Mouse (Mus musculus) CH12.LX (cell line): ENCODE results near the gene Ice2. TPM values are rescaled to one million over a fixed set of nuclear protein-coding genes. Genes with fewer than 3 reads are reported as not detected.

ENCODE experiments used
- DNase-seq: peaks from one replicate; pipeline ENCODE4 v3.0.0-alpha.2; 2013; ENCODE audit errors: extremely low read depth
- H3K27ac ChIP-seq: 2 replicates; pipeline ENCODE4 v1.5.1; 2012; ENCODE audit warnings: low read depth, mild to moderate bottlenecking, control low read depth, moderate library complexity; ENCODE audit not compliant: insufficient read depth
- H3K27me3 ChIP-seq: replicated peaks from 2 replicates; pipeline ENCODE3; 2012; ENCODE audit warnings: inconsistent platforms
- H3K36me3 ChIP-seq, 2 experiments: replicated peaks in 1 of 2; 2 replicates each; pipeline versions ENCODE3 to v1.6.1; 2012; ENCODE audit warnings: inconsistent platforms in 1 of 2, low read length in 1 of 2, mild to moderate bottlenecking in 1 of 2, mixed read lengths in 1 of 2, moderate library complexity in 1 of 2; ENCODE audit not compliant: control insufficient read depth in 1 of 2, insufficient read depth in 1 of 2
- H3K4me1 ChIP-seq, 2 experiments: 2 replicates each; pipeline ENCODE4 v1.6.1; 2012; ENCODE audit warnings: inconsistent platforms in 1 of 2, moderate library complexity in 1 of 2; ENCODE audit not compliant: insufficient read depth in 2 of 2, control insufficient read depth in 1 of 2
- H3K4me2 ChIP-seq: 2 replicates; pipeline ENCODE4 v1.6.1; 2012; ENCODE audit warnings: low read depth, mild to moderate bottlenecking, control low read depth; ENCODE audit not compliant: poor library complexity, insufficient read depth, severe bottlenecking
- H3K4me3 ChIP-seq, 3 experiments: fragments of 150-350 bp in 1 of 3; sonication (generic) in 1 of 3; replicated peaks in 1 of 3; 2 replicates each; pipeline versions ENCODE3 to v1.5.1; 2011 to 2012; ENCODE audit warnings: low read depth in 2 of 3, low read length in 2 of 3, mild to moderate bottlenecking in 2 of 3, moderate library complexity in 2 of 3, control low read depth in 1 of 3, improper control_type of control experiment in 1 of 3, inconsistent platforms in 1 of 3, mixed read lengths in 1 of 3; ENCODE audit not compliant: poor library complexity in 1 of 3
- H3K79me2 ChIP-seq: replicated peaks from 2 replicates; pipeline ENCODE4 v1.6.1; 2012; ENCODE audit warnings: mild to moderate bottlenecking, moderate library complexity; ENCODE audit not compliant: control insufficient read depth, poor library complexity, insufficient read depth, severe bottlenecking; ENCODE audit errors: extremely low read depth
- H3K9ac ChIP-seq: 2 replicates; pipeline ENCODE4 v1.6.1; 2012; ENCODE audit warnings: low read depth, mild to moderate bottlenecking, control low read depth, moderate library complexity; ENCODE audit not compliant: insufficient read depth
- H3K9me3 ChIP-seq: replicated peaks from 2 replicates; pipeline ENCODE3; 2012; ENCODE audit warnings: low read length, inconsistent platforms, mixed read lengths
- CHD1 ChIP-seq: IDR thresholded peaks from 2 replicates; pipeline ENCODE4 v1.6.1; 2012; ENCODE audit warnings: low read depth, low read length, improper control_type of control experiment, inconsistent platforms
- CTCF ChIP-seq, 2 experiments: IDR thresholded peaks in 1 of 2; conservative IDR thresholded peaks in 1 of 2; 2 replicates each; pipeline ENCODE4 v1.5.1; 2011 to 2012; ENCODE audit warnings: low read depth in 2 of 2, low read length in 2 of 2, improper control_type of control experiment in 1 of 2, inconsistent platforms in 1 of 2, mild to moderate bottlenecking in 1 of 2, moderate library complexity in 1 of 2
- ETS1 ChIP-seq: conservative IDR thresholded peaks from 2 replicates; pipeline ENCODE4 v1.6.1; 2012; ENCODE audit warnings: low read depth, mild to moderate bottlenecking, inconsistent platforms, low read length, improper control_type of control experiment, moderate library complexity
- IRF4 ChIP-seq: IDR thresholded peaks from 2 replicates; pipeline ENCODE4 v1.6.1; 2014; ENCODE audit warnings: low read depth, mild to moderate bottlenecking, inconsistent platforms, low read length, improper control_type of control experiment
- JUN ChIP-seq: IDR thresholded peaks from 2 replicates; pipeline ENCODE4 v1.6.1; 2011; ENCODE audit warnings: low read depth, mild to moderate bottlenecking, low read length, improper control_type of control experiment, moderate library complexity; ENCODE audit not compliant: insufficient read depth
- MEF2A ChIP-seq: IDR thresholded peaks from 2 replicates; pipeline ENCODE4 v1.6.1; 2014; ENCODE audit warnings: low read depth, mild to moderate bottlenecking, inconsistent platforms, low read length, improper control_type of control experiment, borderline replicate concordance
- MXI1 ChIP-seq: IDR thresholded peaks from 2 replicates; pipeline ENCODE4 v1.6.1; 2011; ENCODE audit warnings: mild to moderate bottlenecking, low read depth, low read length, improper control_type of control experiment
- MYC ChIP-seq: IDR thresholded peaks from 2 replicates; pipeline ENCODE4 v1.6.1; 2011; ENCODE audit warnings: low read depth, mild to moderate bottlenecking, improper control_type of control experiment, low read length
- NELFE ChIP-seq: IDR thresholded peaks from 2 replicates; pipeline ENCODE4 v1.6.1; 2011; ENCODE audit warnings: low read depth, low read length, improper control_type of control experiment
- PAX5 ChIP-seq: IDR thresholded peaks from 2 replicates; pipeline ENCODE4 v1.6.1; 2012; ENCODE audit warnings: low read length, inconsistent platforms, mixed read lengths
- POLR2A ChIP-seq: IDR thresholded peaks from 2 replicates; pipeline ENCODE4 v1.6.1; 2011; ENCODE audit warnings: low read depth, mild to moderate bottlenecking, improper control_type of control experiment, low read length
- RCOR1 ChIP-seq: conservative IDR thresholded peaks from 2 replicates; pipeline ENCODE4 v1.6.1; 2012; ENCODE audit warnings: low read depth, mild to moderate bottlenecking, inconsistent platforms, low read length, improper control_type of control experiment
- SMC3 ChIP-seq: IDR thresholded peaks from 2 replicates; pipeline ENCODE4 v1.6.1; 2011; ENCODE audit warnings: low read depth, low read length, improper control_type of control experiment
- UBTF ChIP-seq: IDR thresholded peaks from 2 replicates; pipeline ENCODE4 v1.6.1; 2012; ENCODE audit warnings: low read depth, mild to moderate bottlenecking, inconsistent platforms, low read length, improper control_type of control experiment, moderate library complexity
- USF2 ChIP-seq: conservative IDR thresholded peaks from 2 replicates; pipeline ENCODE4 v1.6.1; 2011; ENCODE audit warnings: low read depth, low read length, improper control_type of control experiment
- ZNF384 ChIP-seq: IDR thresholded peaks from 2 replicates; pipeline ENCODE4 v1.6.1; 2012; ENCODE audit warnings: low read depth, low read length, improper control_type of control experiment, inconsistent platforms
- dilution Hi-C: fragments of 300-500 bp; cut with MboI; formaldehyde crosslinking; loops from 2 replicates; pipeline ENCODE4 v1.14.3; 2020; ENCODE audit warnings: low sequenced_read_pairs; ENCODE audit not compliant: extremely low pct_unique_long_range_greater_than_20kb, extremely low pct_ligation_motif_present
- in situ Hi-C: fragments of 300-500 bp; cut with MboI; formaldehyde crosslinking; loops from 3 replicates; pipeline ENCODE4 v1.14.3; 2019; ENCODE audit warnings: low sequenced_read_pairs, low pct_ligation_motif_present, low pct_unique_long_range_greater_than_20kb, mixed read lengths
- polyA plus RNA-seq: library from polyadenylated mRNA; unstranded; fragments of >175 nt; gene quantifications from 2 replicates; pipeline ENCODE4 v1.2.1, GENCODE M21; 2012; ENCODE audit warnings: low read depth; ENCODE audit not compliant: insufficient read length
- total RNA-seq, 2 experiments: library from RNA; depleted of rRNA; stranded (reverse); fragments of 300-350 nt in 1 of 2; fragments of >200 nt in 1 of 2; gene quantifications; 2 replicates each; pipeline ENCODE4 v1.2.3; 2012 to 2014

The Ice2 gene
- total and polyA plus RNA-seq, 3 experiments, result 13.3 to 23.1 (median 14.9) TPM

DNA sequence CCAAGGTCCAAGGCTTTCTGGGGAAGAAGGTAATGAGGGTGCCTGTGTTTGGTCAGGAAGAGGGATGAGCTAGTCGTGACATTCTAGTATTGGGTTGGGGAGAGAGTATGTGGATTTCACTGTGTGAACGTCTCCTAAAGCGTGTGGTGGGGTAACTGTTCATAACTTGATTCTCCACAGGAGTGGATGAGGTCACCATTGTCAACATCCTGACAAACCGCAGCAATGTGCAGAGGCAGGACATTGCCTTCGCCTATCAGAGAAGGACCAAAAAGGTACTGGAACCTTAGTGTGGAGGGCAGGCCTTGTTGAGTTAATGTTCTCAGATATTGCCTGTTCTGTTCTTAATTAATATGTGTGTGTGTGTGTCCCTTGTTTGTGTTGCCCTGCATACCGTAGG lies 78.2 kb downstream of the Ice2 start:
- no peak overlapping the region for H3K4me2 ChIP-seq
- dilution Hi-C loops, result no loop called here
- in situ Hi-C loops, result loop anchor here (25.0 kb wide), 1 partner anchor 514 kb away; no protein-coding TSS in a partner anchor
- H3K27ac ChIP-seq, result no peak overlapping the region
- peaks cover 0 to 3% of the 10 kb centered on the region in 2 experiments; a peak in 2 of 4 replicates for H3K4me1 ChIP-seq
- H3K36me3 ChIP-seq, result no peaks in the 10 kb centered on the region
- no peak for DNase-seq
- no peaks in the 10 kb centered on the region for H3K9me3 ChIP-seq
- H3K4me3 ChIP-seq, result no peak overlapping the region
- no peaks in the 10 kb centered on the region for H3K79me2 ChIP-seq
- TF ChIP-seq CTCF (conservative IDR thresholded peaks at IDR 0.05 in 1 of 2, IDR thresholded peaks at IDR 0.05 in 1 of 2; ENCODE audit: low read depth in 2 of 2, low read length in 2 of 2) (no peak), PAX5 (no peak), MEF2A (no peak), SMC3 (no peak)
- no peaks in the 10 kb centered on the region for H3K27me3 ChIP-seq
- H3K9ac ChIP-seq, result no peak overlapping the region

DNA sequence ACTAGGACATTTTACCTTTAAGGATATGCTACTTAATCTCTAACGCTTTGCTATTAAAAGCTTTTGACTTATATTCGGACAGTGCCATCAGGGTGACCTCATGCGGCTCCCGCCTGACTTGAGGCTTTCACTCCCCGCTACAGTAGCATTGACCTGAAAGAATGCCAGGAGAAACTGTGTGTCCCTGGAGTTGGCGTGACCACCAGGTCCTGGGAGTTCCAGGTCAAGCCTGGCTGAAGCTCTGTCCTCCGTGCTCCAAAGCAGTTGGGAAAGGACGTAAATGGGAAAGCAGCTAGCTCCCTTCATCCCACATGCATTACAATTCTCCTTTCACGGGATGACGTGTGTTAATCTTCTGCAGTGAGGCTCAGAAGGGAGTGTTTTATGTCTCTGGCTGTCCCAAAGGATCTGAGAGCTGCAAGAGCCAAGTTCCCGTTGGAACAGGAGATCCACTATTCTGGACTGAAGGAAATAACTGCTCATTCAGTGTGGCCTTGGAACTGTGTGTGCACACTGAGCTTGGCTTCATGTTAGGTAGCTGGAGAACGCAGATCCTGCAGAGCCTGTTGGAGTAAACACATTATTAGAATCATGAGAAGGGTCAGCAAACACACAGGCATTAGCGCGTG lies 79.6 kb downstream of the Ice2 start:
- no peaks in the 10 kb centered on the region for H3K9me3 ChIP-seq
- no peak overlapping the region for H3K27ac ChIP-seq
- H3K9ac ChIP-seq, result no peak overlapping the region
- no peaks in the 10 kb centered on the region for H3K36me3 ChIP-seq
- no peaks in the 10 kb centered on the region for H3K27me3 ChIP-seq
- H3K79me2 ChIP-seq, result no peaks in the 10 kb centered on the region
- no peak overlapping the region for H3K4me3 ChIP-seq
- H3K4me2 ChIP-seq, result no peak overlapping the region
- dilution Hi-C loops, result no loop called here
- no peak for DNase-seq
- TF ChIP-seq UBTF (no peak), PAX5 (no peak), POLR2A (no peak), MYC (no peak), RCOR1 (no peak), JUN (no peak), IRF4 (no peak), MXI1 (no peak), USF2 (no peak), CHD1 (no peak), NELFE (no peak), ZNF384 (no peak), ETS1 (no peak)
- H3K4me1 ChIP-seq, result no peaks in the 10 kb centered on the region
- in situ Hi-C loops, result loop anchor here (25.0 kb wide), 1 partner anchor 515 kb away; no protein-coding TSS in a partner anchor
